Mouse (Mus musculus) intestine, embryonic 14.5 days (tissue): ENCODE data around the gene Capn5. TPM values are rescaled to one million over a fixed set of nuclear protein-coding genes. Genes with fewer than 3 reads are reported as not detected.
A peak's percentile ranks its signal among the peaks of the same experiment; 100 is the strongest.

Experiments used
- ATAC-seq: fragments of 200-750 bp; cut with Nextera tagmentation; replicated peaks from 2 replicates; pipeline ENCODE4 v1.8.0; 2017; ENCODE audit warnings: low read depth, moderate number of reproducible peaks, moderate TSS enrichment, moderate library complexity; ENCODE audit not compliant: low FRiP score, low TSS enrichment
- DNase-seq: peaks from one replicate; pipeline ENCODE4 v3.0.0-alpha.2; 2018; ENCODE audit warnings: low spot score
- H3K27ac ChIP-seq: fragments of 300-500 bp; sonication (generic); 2 replicates; pipeline ENCODE4 v1.5.1; 2014; ENCODE audit warnings: low read depth, mild to moderate bottlenecking, control low read depth
- H3K27me3 ChIP-seq: fragments of 300-500 bp; sonication (generic); replicated peaks from 2 replicates; pipeline ENCODE4 v1.6.1; 2014; ENCODE audit warnings: low read length, control low read depth; ENCODE audit not compliant: control insufficient read depth, insufficient read depth
- H3K36me3 ChIP-seq: fragments of 300-500 bp; sonication (generic); 2 replicates; pipeline ENCODE4 v1.6.1; 2014; ENCODE audit warnings: low read length, control low read depth; ENCODE audit not compliant: control insufficient read depth, insufficient read depth
- H3K4me1 ChIP-seq: fragments of 300-500 bp; sonication (generic); replicated peaks from 2 replicates; pipeline ENCODE4 v1.6.1; 2014; ENCODE audit warnings: low read length, control low read depth, mixed read lengths; ENCODE audit not compliant: control insufficient read depth, insufficient read depth
- H3K4me2 ChIP-seq: fragments of 300-500 bp; sonication (generic); 2 replicates; pipeline ENCODE4 v1.6.1; 2014; ENCODE audit warnings: low read length
- H3K4me3 ChIP-seq: fragments of 300-500 bp; sonication (generic); 2 replicates; pipeline ENCODE4 v1.5.1; 2014; ENCODE audit warnings: low read depth, low read length, control low read depth, mixed read lengths
- H3K9ac ChIP-seq: fragments of 300-500 bp; sonication (generic); 2 replicates; pipeline ENCODE4 v1.6.1; 2014; ENCODE audit warnings: mild to moderate bottlenecking, low read length
- H3K9me3 ChIP-seq: fragments of 300-500 bp; sonication (generic); 2 replicates; pipeline ENCODE4 v1.6.1; 2016; ENCODE audit warnings: low read length, control low read depth; ENCODE audit not compliant: control insufficient read depth
- WGBS: fragments of 180-500 bp; shearing (Covaris S2); extraction: QIAGEN DNeasy Blood & Tissue Kit; methylation state at CpG from one replicate; pipeline ENCODE4 v1.1.7; 2014; 5-methylcytosine and 5-hydroxymethylcytosine counted together
- polyA plus RNA-seq: library from polyadenylated mRNA; unstranded; fragments of >200 nt; fragmentation: Nextera tagmentation; extraction: Ambion mirVana; gene quantifications from 2 replicates; pipeline ENCODE4 v1.2.1, GENCODE M21; 2014

Capn5 gene
- polyA plus RNA-seq, 1 experiment from 2014 or later: 6.1 TPM

GRCm38 (mm10) chr7:98119961-98120232 is 58.2 kb downstream of the Capn5 start:
- DNase-seq (no peak), ATAC-seq (peak; percentile 32; the same call in 1 of the 2 replicates)
- no peak overlapping the region for H3K4me2 ChIP-seq
- H3K27me3 ChIP-seq: no peaks in the 10 kb centered on the region
- H3K4me3 ChIP-seq: no peak overlapping the region
- no peaks in the 10 kb centered on the region for H3K9me3 ChIP-seq
- H3K36me3 ChIP-seq: no peaks in the 10 kb centered on the region
- no peak overlapping the region for H3K27ac ChIP-seq
- H3K4me1 ChIP-seq: peaks cover 7% of the 10 kb centered on the region; the same call in 1 of the 2 replicates
- no peak overlapping the region for H3K9ac ChIP-seq
- WGBS: 85% methylated on average over 2 of the region's 2 CpGs

GRCm38 (mm10) chr7:98119179-98119960 is 58.7 kb downstream of the Capn5 start, which contains the start of gene Myo7a:
Gene Myo7a, minus strand, starts transcription at chr7:98119524.
- peak; percentile 76 for DNase-seq
- Histone ChIP-seq H3K9me3 (no peaks in the 10 kb centered on the region), H3K4me3 (0 out of 2 replicates have a peak within 1 kb of the TSS, but pooled peaks have one; percentile 4), H3K36me3 (no peaks in the 10 kb centered on the region), H3K27ac (no peak within 1 kb of the TSS), H3K27me3 (no peaks in the 10 kb centered on the region), H3K4me2 (peak within 1 kb of the TSS; percentile 42), H3K9ac (no peak within 1 kb of the TSS), H3K4me1 (peaks cover 7% of the 10 kb centered on the region; the same call in 1 of the 2 replicates)
- ATAC-seq: peak; percentile 58
- 34% methylated on average over 9 of the region's 9 CpGs for WGBS

GRCm38 (mm10) chr7:98117012-98117660 is 60.9 kb downstream of the Capn5 start:
- WGBS: 47% methylated on average over 11 of the region's 11 CpGs
- ATAC-seq (no peak), DNase-seq (no peak)
- no peak overlapping the region for H3K27ac ChIP-seq
- H3K27me3 ChIP-seq: peaks cover 2% of the 10 kb centered on the region; the same call in 1 of the 2 replicates
- H3K4me2 ChIP-seq: no peak overlapping the region
- no peak overlapping the region for H3K4me3 ChIP-seq
- peaks cover 7% of the 10 kb centered on the region; the same call in 1 of the 2 replicates for H3K4me1 ChIP-seq
- H3K36me3 ChIP-seq: no peaks in the 10 kb centered on the region
- no peak overlapping the region for H3K9ac ChIP-seq
- no peaks in the 10 kb centered on the region for H3K9me3 ChIP-seq

- DNase-seq: no peak
- Histone ChIP-seq H3K27ac (no peak overlapping the region), H3K4me1 (peaks cover 11% of the 10 kb centered on the region; the same call in 1 of the 2 replicates), H3K4me3 (no peak overlapping the region), H3K9ac (no peak overlapping the region), H3K36me3 (no peaks in the 10 kb centered on the region), H3K9me3 (no peaks in the 10 kb centered on the region), H3K27me3 (peaks cover 14% of the 10 kb centered on the region), H3K4me2 (no peak overlapping the region)
- no peak for ATAC-seq
- WGBS: 59% methylated on average over 6 of the region's 6 CpGs
Measured at GRCm38 (mm10) chr7:98114656-98115055, 63.4 kb downstream of the Capn5 start.

- H3K4me3 ChIP-seq: peak overlapping the region; percentile 18
- peak overlapping the region; percentile 23; the same call in 1 of the 2 replicates for H3K9ac ChIP-seq
- no peaks in the 10 kb centered on the region for H3K9me3 ChIP-seq
- peaks cover 4% of the 10 kb centered on the region; the same call in 1 of the 2 replicates for H3K4me1 ChIP-seq
- H3K27ac ChIP-seq: no peak overlapping the region
- 7% methylated on average over 25 of the region's 25 CpGs for WGBS
- H3K4me2 ChIP-seq: peak overlapping the region; percentile 51
- H3K27me3 ChIP-seq: peaks cover 14% of the 10 kb centered on the region
- ATAC-seq: no peak
- DNase-seq: no peak
- no peaks in the 10 kb centered on the region for H3K36me3 ChIP-seq
Measured at GRCm38 (mm10) chr7:98111233-98111632, 66.8 kb downstream of the Capn5 start.

GRCm38 (mm10) chr7:98109771-98110170 is 68.3 kb downstream of the Capn5 start:
- 74% methylated on average over 4 of the region's 4 CpGs for WGBS
- DNase-seq (no peak), ATAC-seq (no peak)
- peaks cover 14% of the 10 kb centered on the region for H3K27me3 ChIP-seq
- no peak overlapping the region for H3K4me2 ChIP-seq
- no peaks in the 10 kb centered on the region for H3K36me3 ChIP-seq
- H3K27ac ChIP-seq: no peak overlapping the region
- no peak overlapping the region for H3K9ac ChIP-seq
- no peaks in the 10 kb centered on the region for H3K9me3 ChIP-seq
- H3K4me1 ChIP-seq: peaks cover 5% of the 10 kb centered on the region; the same call in 1 of the 2 replicates
- H3K4me3 ChIP-seq: no peak overlapping the region

- ATAC-seq (no peak), DNase-seq (no peak)
- H3K27me3 ChIP-seq: peaks cover 14% of the 10 kb centered on the region
- no peak overlapping the region for H3K9ac ChIP-seq
- no peak overlapping the region for H3K4me2 ChIP-seq
- no peaks in the 10 kb centered on the region for H3K36me3 ChIP-seq
- H3K4me3 ChIP-seq: no peak overlapping the region
- peaks cover 10% of the 10 kb centered on the region; the same call in 1 of the 2 replicates for H3K4me1 ChIP-seq
- no peak overlapping the region for H3K27ac ChIP-seq
- 81% methylated on average over 16 of the region's 16 CpGs for WGBS
- H3K9me3 ChIP-seq: no peaks in the 10 kb centered on the region
Measured at GRCm38 (mm10) chr7:98108636-98109430, 69.2 kb downstream of the Capn5 start.

GRCm38 (mm10) chr7:98106272-98106671 is 71.8 kb downstream of the Capn5 start:
- peaks cover 8% of the 10 kb centered on the region for H3K4me1 ChIP-seq
- DNase-seq: no peak
- WGBS: 87% methylated on average over 7 of the region's 7 CpGs
- peaks cover 7% of the 10 kb centered on the region; the same call in 1 of the 2 replicates for H3K27me3 ChIP-seq
- no peak overlapping the region for H3K9ac ChIP-seq
- no peak overlapping the region for H3K4me2 ChIP-seq
- no peak overlapping the region for H3K4me3 ChIP-seq
- no peak for ATAC-seq
- H3K9me3 ChIP-seq: no peaks in the 10 kb centered on the region
- H3K36me3 ChIP-seq: no peaks in the 10 kb centered on the region
- H3K27ac ChIP-seq: no peak overlapping the region
